Mouse (Mus musculus): ENCODE results near the gene Ptprn2. TPM values are rescaled to one million over a fixed set of nuclear protein-coding genes. Genes with fewer than 3 reads are reported as not detected.

Ptprn2 gene
- 100 to 1,000 TPM; 296 to 297 TPM for total RNA-seq (2021)
- long read RNA-seq, partial matches to known transcripts: 0 of 4 reads
- long read RNA-seq, other reads (novel, unspliced or antisense): 4 of 4 reads

DNA sequence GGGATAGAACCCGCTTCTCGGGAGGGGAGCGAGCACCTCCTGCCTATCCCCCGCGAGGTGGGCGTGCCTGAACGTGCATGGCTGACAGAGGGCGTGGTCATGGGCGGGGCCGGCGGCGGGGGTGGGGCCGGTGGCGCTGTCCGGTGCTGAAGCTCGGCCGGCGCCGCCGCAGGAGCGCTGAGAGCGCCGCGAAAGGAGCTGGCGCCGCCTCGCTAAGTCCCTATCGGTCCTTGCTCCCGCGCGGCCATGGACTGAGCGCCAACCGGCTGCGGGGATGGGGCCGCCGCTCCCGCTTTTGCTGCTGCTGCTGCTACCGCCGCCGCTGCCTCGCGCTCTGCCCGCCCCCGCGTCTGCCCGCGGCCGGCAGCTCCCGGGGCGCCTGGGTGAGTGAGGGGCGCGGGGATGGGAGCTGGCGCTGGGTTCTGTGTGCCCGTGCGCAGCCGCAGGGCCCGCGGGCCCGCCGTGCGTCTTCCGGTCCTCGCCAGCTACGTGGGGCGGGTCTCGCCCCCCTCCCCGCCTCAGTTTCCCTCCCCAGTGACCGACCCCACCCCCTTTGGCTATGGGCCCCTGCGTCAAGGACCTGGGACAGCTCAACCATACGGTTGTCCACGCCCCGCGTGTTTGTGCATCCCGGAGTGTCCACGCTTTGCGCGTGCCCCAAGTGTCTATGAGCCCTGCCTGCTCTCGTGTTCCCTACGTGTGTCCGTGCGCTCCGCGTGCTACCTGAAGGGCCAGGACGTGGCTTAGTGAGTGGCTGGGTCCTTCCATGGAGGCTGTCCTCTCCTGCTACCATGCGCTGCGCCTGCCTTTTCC, at the start of gene Ptprn2:
TSS of gene Ptprn2 (plus strand) at position 130 of the 813 bp plus-strand sequence.
- peak; percentile 58 to 70 for DNase-seq (ENCODE audit: low spot score in 2 of 2)

DNA sequence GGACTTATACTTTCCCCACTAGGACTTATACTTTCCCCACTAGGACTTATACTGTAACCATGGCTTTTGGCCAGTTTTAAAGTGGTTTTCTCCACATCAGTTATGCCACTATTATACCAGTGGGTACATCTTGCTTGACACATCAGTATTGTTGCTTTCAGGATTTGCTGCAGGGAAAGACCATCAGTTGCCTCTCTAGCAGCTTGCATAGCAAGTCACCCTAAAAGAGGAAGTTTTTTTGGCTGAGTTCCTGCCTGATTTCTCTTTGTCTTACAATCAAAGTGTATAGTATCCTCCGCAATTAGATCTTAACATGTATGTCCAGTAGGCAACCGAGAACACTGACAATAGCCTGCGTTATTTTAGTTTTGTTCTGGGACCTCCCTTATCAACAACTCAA, 49.4 kb upstream of the Ptprn2 start:
- DNase-seq (ENCODE audit: low spot score in 2 of 2): no peak

DNA sequence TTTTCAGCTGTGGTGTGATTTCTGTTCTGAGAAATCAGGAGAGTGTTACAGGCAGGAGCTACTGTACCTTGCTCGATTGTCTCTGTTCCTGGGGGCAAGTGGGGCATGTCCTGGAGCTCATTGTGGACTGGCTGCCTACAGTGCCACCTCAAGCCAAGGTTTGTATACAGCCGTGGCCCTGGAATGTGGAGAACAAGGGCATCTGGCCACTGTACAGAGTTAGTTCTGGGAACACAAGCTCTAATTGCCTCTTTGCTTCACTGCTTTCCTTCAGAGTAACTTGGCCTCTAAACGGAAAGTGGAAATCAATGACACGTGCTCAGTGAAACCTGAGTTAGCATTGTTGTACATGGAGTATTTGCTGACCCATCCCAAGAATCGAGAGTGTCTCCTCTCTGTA, 46.9 kb upstream of the Ptprn2 start:
- DNase-seq (ENCODE audit: low spot score in 2 of 2): no peak

DNA sequence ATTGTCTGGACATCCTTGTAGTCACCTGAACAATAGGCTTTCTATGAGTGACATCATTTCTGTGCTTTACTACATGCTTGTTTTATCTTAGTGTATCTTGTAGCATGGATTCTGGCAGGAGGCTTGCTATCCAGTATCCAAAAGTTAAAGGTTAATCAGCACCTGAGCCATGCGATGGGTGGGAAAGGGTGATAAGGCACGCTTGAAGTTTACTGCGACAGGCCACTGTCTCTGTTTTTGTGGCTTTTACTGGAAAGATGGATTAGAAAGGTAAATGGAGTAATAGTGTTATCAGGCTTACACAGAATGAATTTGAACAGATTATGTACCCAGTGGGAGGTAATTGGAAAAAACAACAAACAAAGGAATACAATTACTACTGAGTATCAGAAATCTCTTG, 43.3 kb upstream of the Ptprn2 start:
- no peak for DNase-seq (ENCODE audit: low spot score in 2 of 2)

DNA sequence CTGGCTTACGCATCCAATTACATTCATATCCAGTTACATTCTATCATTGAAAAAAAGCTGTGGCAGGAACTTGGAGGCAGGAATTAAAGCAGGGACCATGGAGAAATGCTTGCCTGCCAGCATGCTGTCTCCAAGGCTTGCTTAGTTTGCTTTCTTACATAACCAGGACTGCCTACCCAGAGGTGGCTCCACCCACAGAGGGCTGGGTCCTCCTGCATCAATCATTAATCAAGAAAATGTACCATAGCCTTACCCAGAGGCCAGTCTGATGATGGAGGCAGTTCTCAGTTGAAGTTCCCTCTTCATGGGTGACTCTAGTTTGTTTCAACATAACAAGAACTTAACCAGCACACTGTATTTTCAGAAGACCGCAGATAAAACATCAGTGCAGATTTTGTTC, 36.0 kb upstream of the Ptprn2 start:
- DNase-seq (ENCODE audit: low spot score in 2 of 2): no peak

DNA sequence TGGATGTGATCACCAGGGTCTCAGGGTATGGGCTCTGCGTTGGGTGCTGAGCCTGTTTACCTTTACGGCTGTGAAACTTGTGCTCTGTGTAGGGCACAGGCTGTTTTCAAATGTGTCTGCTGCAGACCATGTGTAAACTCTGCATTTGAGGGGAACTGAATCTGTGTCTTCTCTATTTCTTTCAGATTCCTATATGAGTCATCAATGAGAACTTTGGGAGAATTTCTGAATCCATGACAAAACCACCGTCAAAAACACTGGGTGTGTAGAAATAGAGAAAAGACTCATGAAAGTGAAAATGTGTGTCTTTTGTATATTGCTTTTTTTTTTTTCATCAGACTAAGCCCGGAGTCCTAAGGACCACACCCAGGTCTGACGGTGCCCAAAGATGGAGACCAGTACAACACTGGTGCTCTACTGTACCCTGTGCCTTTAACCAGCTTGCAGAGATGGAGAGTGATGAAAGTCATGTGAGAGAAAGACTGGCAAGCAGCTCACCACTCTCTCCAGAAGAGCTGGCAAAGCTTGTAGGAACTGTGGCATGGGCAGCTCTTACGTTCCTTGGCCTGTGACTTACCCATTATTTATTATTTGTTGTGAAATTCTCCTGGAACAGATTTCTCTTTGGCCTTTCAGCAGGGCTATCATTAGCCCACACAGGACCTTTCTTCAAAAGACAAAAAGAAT, 25.0 kb upstream of the Ptprn2 start:
- DNase-seq (ENCODE audit: low spot score in 2 of 2): no peak

DNA sequence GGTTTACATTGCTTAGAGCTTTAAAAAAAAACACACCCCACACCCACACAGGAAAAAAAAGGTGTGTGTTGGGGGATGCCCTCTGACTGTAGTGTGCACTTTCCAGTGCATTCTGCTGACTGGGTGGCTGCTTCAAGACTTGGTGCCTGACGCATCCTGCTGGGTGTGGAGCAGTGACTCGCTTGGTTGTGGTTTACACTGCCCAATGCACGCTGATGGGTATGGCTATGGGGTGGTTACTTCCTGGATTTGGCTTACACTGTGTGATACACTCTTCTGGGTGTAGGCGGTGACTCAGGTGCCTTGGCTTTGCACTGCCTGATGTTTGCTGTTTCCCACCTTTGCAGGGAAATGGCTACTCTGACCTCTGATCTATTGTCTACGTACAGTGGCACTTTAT, 18.5 kb upstream of the Ptprn2 start:
- DNase-seq (ENCODE audit: low spot score in 2 of 2): no peak

DNA sequence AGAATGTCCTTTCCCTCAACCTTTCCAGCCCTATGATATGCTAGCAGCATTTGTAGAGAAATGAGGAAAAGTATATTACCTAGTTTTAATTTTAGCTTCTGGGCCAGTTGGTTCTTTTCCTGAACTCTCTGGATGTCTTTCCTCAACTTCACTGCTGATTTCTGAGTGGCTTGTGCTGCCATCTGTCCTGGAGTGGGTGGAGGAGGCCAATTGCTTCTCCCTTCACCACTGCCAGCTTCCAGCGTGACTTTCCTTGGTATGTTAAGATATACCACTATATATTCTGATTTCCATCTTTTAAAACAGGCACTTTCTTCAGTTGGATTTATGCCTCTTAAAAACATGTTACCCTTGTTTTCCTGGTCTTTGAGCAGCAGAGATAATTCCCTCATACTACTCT, 17.2 kb upstream of the Ptprn2 start:
- DNase-seq (ENCODE audit: low spot score in 2 of 2): no peak

DNA sequence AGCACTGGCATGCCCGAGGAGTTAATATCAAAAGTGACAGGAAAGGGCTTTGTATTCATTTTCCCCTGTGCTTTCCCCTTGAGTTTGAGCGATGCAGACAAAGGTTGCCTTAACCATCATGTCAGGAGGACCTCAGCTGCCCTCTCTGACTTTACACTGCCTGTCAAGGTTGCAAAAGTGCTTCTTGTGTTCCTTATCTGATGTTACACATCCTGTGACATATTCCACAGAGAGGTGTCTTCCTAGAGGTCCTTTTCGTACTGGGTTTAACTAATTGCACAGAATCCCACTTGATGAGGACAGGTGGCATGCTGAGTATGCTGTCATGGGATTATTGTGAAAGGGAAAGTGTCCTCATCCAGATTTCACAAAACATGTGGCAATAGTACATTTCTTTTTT, 16.4 kb upstream of the Ptprn2 start:
- no peak for DNase-seq (ENCODE audit: low spot score in 2 of 2)

DNA sequence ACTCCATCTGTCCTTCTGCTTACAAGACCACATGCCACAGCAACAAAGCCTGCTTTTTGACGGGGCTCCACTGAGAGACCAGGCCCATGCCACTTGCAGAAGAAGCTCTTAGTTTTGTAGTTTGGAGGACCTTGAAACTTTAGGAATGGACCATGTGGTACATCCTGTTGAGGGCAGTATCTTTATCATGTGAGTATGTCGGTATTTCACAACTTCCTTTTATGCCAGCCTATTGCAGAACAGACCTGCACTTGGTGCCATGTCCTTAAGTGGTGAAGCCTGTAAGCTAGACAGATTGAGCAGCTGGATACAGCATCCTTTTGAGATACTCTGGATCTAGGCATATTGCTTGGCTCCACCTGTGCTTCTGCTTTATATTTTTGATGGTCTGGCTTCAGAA, 12.3 kb upstream of the Ptprn2 start:
- DNase-seq (ENCODE audit: low spot score in 2 of 2): no peak

DNA sequence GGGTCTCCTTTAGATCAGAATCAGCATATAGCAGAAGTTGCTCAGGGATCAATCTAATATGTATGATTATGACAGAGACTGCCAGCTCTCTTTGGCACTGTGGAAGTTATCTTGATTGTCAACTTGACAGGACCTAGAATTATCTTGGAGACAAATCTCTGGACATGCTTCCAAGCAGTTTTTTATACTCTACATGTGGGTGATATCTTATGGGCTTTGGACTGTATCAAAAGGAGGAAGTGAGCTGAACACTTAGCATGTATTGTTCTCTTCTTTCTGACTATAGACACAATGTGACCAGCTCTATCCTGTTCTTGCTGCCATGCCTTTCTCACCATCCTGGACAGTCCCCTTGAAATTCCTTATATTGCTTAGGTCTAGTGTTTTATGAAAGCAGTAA, 11.8 kb upstream of the Ptprn2 start:
- no peak for DNase-seq (ENCODE audit: low spot score in 2 of 2)

DNA sequence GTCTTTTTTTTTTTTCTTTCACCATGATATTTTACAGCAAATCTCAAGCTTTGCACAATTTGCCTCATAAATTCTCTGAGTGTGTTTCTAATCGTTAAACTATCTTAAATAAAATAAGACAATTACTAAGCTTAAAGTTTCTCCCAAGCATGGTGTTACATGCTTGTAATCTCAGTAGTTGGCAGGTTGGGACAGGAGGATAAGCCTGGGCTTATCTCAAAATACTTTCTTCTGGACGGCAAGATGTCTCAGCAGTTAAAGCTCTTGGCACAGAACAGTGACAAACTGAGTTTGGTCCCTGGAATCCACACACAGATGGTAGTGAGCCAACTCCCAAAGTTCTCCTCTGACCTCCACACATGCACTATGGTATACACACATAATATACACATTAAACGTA, 10.8 kb upstream of the Ptprn2 start:
- no peak for DNase-seq (ENCODE audit: low spot score in 2 of 2)

DNA sequence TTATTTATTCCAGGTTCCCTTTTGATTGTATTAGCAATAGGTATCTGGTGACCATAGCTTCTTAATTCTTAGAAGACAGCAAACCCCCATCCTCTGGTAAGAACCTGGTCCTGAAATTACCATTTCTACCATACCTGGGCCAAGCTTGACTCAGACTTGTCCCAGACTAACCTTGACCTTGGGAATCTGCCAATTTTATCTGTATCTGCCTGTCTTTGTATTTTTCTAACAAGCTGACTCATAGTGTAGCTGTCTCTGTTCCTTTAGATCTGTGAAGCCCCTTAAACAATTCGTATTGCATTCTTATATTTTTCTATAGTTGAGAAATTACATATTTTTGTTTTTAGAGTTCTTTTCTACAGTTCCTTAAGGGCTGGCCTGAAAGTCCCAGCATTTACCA, 6.7 kb upstream of the Ptprn2 start:
- DNase-seq (ENCODE audit: low spot score in 2 of 2): no peak

DNA sequence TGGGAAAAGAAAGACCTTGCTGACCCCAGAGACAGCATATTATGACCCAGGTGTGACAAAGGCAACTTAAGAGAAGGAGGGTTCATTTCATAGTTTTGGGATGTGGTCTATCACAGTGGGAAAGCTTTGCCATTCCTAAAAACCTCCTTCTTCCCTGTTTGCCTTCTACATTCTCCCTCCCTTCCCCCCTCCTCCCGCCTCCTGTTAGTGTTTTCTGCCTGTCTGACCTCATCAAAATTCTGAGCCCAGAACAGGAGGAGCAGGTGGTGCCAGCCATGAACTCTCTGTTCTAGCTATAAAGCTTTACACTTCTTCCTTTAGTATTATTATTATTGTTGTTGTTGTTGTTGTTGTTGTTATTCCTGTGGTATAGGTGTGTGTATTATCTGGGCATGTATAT, 3.6 kb upstream of the Ptprn2 start:
- DNase-seq (ENCODE audit: low spot score in 2 of 2): no peak

DNA sequence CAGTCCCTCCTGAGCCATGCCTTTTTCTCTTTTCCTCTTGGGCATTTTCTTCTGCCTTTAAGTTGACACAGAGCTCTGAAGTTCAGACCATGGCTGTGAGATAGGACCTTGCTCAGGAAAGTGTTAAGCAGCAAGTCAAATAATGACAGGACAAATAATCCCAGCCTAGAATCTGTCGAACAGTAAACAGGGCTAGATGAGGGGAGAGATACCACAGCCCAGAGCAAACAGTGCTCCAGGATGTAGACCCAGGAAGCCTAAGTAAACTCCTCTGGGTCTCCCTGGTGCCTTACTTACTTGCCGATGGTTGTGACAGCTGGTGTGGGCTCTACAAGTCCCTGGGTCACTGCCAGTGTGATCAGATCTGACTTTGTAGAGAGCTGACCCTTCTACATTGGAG, 1.9 kb upstream of the Ptprn2 start:
- DNase-seq (ENCODE audit: low spot score in 2 of 2): no peak

DNA sequence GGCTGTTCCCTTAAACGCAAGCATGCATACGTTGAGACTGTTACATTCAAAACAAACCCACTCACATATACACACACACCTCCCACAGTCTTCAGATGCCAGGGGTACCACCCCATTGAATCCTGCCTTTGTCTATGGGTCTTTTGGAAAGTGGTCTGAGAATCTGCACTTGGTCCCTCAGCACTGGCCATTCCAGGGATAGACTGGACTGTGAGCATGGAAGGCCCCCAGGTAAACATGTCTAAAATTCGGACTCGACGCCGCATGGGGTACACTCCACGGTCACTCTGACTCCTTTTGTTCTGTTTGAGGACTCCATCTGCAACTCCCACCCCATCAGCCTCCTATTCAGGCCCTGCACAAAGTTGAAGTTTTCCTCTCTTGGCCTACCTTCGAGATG, 529 bp upstream of the Ptprn2 start:
- no peak for DNase-seq (ENCODE audit: low spot score in 2 of 2)

DNA sequence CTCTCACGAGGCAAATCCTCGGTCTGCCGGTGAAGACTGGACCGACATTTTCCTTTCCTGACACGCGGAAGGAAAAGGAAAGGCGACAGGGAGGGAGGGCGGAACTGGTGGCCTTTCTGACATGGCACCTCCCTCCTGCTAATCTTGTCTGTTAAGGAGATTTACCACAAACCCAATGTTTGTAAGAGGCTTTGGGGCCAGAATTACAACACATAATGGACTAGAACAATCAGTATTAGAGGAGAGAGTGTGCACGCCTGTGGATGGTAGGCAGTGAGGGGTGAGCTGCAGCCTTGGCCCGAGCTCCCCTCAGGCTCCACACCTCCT, 847 bp downstream of the Ptprn2 start:
- no peak for DNase-seq (ENCODE audit: low spot score in 2 of 2)

DNA sequence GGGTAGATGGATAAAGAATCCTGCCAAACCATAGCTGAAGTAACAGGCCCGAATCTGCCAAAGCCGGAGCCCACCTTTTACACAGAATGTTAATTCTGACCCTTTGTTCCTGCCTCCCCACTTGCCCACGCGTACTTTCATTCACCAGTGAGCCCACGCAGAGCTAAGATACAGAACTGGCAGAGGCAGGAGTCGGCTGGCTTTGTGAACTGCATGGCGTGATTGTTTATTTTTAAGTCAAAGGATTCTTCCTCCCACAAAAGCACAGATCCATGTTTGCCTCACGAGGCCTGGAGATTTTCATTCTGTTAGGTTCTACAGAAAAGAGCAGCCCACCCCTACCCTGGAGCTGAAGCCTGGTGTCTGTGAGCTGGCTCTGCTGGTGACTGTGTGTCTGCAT, 3.3 kb downstream of the Ptprn2 start:
- DNase-seq (ENCODE audit: low spot score in 2 of 2): peak; percentile 40 to 68

DNA sequence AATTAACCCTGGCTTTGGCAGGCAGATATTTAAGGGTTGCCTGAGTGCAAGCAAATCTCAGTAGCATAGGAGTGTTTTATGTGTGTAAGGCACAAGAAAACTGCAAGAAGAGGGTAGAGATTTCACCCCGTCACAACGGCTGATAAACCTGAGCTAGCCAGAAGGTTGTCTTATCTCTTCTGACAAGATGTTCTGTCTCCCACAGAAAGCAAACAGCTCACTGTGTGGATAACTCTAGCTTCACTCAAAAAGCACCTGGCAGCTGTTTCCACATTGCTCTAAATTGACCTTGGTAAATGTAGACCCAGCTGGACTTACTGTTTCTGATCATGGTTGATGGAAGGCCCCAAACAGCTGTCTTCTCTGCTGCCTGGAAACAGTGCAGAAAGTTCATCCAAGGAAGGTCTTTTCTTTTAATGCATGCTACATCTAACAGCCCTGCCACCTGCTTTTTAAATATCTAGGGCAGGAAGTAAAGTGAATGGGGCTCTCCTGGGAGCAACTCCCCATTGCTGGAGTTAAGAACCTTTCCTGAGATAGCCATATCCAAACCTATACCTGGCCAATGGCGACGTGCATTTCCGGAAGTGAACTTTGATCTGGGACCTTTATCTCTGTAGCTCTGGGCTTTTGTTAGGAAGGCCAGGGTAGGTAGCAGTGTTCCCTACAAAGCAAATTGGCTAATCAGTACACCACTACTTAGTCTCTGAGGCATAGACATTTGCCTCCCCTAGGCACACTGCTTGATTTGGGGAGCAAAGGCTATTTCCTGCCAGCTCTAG, 5.2 kb downstream of the Ptprn2 start:
- no peak for DNase-seq (ENCODE audit: low spot score in 2 of 2)

DNA sequence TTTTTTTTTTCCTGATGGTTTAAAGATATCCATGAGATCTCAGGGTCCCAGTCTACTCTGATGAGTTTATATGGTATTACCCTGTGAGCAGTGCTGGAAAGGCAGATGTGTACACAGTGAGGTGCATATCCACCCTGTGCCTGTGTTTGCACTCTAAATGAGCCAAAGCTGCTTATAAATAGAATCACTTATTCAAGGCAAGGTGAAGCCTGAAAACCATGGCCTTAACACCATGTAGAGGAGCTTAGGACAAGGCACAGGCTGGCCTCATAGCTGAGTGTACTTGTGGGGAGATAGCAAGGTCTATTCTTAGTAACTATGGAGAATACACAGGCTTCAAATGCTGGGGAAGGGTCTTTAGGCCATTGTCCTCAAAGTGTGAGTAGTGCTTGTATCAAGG, 13.1 kb downstream of the Ptprn2 start:
- DNase-seq (ENCODE audit: low spot score in 2 of 2): no peak

DNA sequence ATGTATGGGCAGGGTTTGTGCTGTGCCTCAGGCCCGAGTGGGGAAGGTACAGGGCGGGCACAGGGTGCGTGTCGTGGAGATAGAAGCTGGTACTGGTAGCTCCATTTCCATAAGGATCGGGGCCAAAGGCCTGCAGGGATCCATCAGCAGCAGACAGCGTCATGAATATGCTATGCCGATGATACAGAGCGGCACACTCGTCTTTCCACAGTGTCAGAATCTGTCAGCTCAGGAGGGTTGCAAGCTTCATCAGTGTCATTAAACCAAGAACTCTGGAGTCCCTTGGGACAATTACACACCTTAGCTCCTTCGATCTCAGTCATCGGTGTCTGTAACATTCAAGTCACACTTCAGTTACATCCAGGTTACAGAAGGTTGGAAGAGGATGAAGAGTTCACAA, 15.1 kb downstream of the Ptprn2 start:
- no peak for DNase-seq (ENCODE audit: low spot score in 2 of 2)

DNA sequence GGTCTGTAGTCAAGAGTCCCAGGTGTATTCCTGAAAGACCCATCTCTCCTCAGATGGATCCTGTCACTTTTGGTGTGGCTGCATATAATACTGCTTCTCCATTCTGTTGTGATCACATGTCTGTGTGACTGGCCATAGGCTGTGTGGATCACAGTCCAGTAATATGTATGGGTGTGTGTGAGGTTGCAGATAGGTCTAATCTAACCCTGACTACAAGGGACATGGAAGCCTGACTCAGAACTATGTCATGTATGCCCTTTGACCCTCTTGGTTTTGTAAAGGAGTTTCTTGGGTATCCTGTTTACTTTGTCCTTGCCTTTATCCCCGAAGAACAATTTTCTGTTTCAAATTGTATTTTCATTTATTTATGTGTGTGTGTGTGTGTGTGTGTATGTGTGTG, 27.0 kb downstream of the Ptprn2 start:
- DNase-seq (ENCODE audit: low spot score in 2 of 2): no peak

All from layer of hippocampus, adult 18-20 months (tissue).